Mouse (Mus musculus): Measurements from ENCODE around the gene Safb. TPM values are rescaled to one million over a fixed set of nuclear protein-coding genes. Genes with fewer than 3 reads are reported as not detected.
"Not testable (repeated sequence)": the region's sequence is repeated elsewhere in the genome, so short reads cannot be mapped to it uniquely, and the experiment has no call there.

Safb gene
- total RNA-seq, 2 experiments from 2014 or later = 39.2 to 49.7 TPM

- peak; percentile 96 for DNase-seq (ENCODE audit: low spot score)
These were observed 25.0 kb downstream of the Safb start, which contains the start of gene 2410015M20Rik for GRCm38 (mm10) chr17:56609452-56610171. Gene 2410015M20Rik, minus strand, starts transcription at chr17:56609771.

GRCm38 (mm10) chr17:56611323-56611722 is 26.7 kb downstream of the Safb start:
- DNase-seq (ENCODE audit: low spot score) = no peak

- no peak for DNase-seq (ENCODE audit: low spot score)
These were observed 27.4 kb downstream of the Safb start for GRCm38 (mm10) chr17:56611861-56612564.

- not testable (repeated sequence) for DNase-seq (ENCODE audit: low spot score)
These were observed 27.9 kb downstream of the Safb start for GRCm38 (mm10) chr17:56612565-56612939.

- peak; percentile 96 for DNase-seq (ENCODE audit: low spot score)
These were observed 28.7 kb downstream of the Safb start, which contains the start of gene Rpl36 for GRCm38 (mm10) chr17:56613236-56613844. Gene Rpl36, plus strand, starts transcription at chr17:56613416.

- not testable (repeated sequence) for DNase-seq (ENCODE audit: low spot score)
These were observed 29.3 kb downstream of the Safb start for GRCm38 (mm10) chr17:56613893-56614292.

- DNase-seq (ENCODE audit: low spot score) = no peak
These were observed 29.9 kb downstream of the Safb start for GRCm38 (mm10) chr17:56614391-56615135.

- no peak for DNase-seq (ENCODE audit: low spot score)
These were observed 30.6 kb downstream of the Safb start for GRCm38 (mm10) chr17:56615136-56615784.

GRCm38 (mm10) chr17:56615792-56616191 is 31.2 kb downstream of the Safb start:
- no peak for DNase-seq (ENCODE audit: low spot score)

GRCm38 (mm10) chr17:56616725-56617124 is 32.1 kb downstream of the Safb start:
- no peak for DNase-seq (ENCODE audit: low spot score)

GRCm38 (mm10) chr17:56617628-56618027 is 33.0 kb downstream of the Safb start:
- DNase-seq (ENCODE audit: low spot score) = no peak

- DNase-seq (ENCODE audit: low spot score) = no peak
These were observed 40.9 kb downstream of the Safb start for GRCm38 (mm10) chr17:56625495-56625894.

- no peak for DNase-seq (ENCODE audit: low spot score)
These were observed 41.6 kb downstream of the Safb start for GRCm38 (mm10) chr17:56626260-56626659.

GRCm38 (mm10) chr17:56626754-56627470 is 42.3 kb downstream of the Safb start, which contains the start of gene Lonp1:
Gene Lonp1, minus strand, starts transcription at chr17:56626887.
- peak; percentile 97 for DNase-seq (ENCODE audit: low spot score)

GRCm38 (mm10) chr17:56627530-56628277 is 43.1 kb downstream of the Safb start, which contains the start of gene Catsperd:
Gene Catsperd, plus strand, starts transcription at chr17:56628143.
- no peak for DNase-seq (ENCODE audit: low spot score)

GRCm38 (mm10) chr17:56629800-56630781 is 45.5 kb downstream of the Safb start:
- not testable (repeated sequence) for DNase-seq (ENCODE audit: low spot score)

GRCm38 (mm10) chr17:56631807-56632206 is 47.2 kb downstream of the Safb start:
- no peak for DNase-seq (ENCODE audit: low spot score)

- DNase-seq (ENCODE audit: low spot score) = no peak
These were observed 49.4 kb downstream of the Safb start for GRCm38 (mm10) chr17:56634023-56634422.

Measured in gastrocnemius, adult 18-20 months (tissue).